Mouse (Mus musculus) kidney, embryonic 14.5 days (tissue): ENCODE results near the gene Pdcd1lg2. TPM values are rescaled to one million over a fixed set of nuclear protein-coding genes. Genes with fewer than 3 reads are reported as not detected.

Source experiments
- ATAC-seq: fragments of 200-750 bp; cut with Nextera tagmentation; 2 replicates; pipeline ENCODE4 v1.8.0; 2017; ENCODE audit warnings: moderate number of reproducible peaks, mild to moderate bottlenecking, moderate TSS enrichment, moderate library complexity; ENCODE audit not compliant: low FRiP score, low TSS enrichment
- H3K27ac ChIP-seq: fragments of 300-500 bp; sonication (generic); 2 replicates; pipeline ENCODE4 v1.5.1; 2014; ENCODE audit warnings: low read depth, mild to moderate bottlenecking, low read length, moderate library complexity, mixed read lengths
- H3K27me3 ChIP-seq: fragments of 300-500 bp; sonication (generic); 2 replicates; pipeline ENCODE4 v1.6.1; 2014; ENCODE audit warnings: mild to moderate bottlenecking, low read length; ENCODE audit not compliant: control insufficient read depth, insufficient read depth
- H3K36me3 ChIP-seq: fragments of 300-500 bp; sonication (generic); 2 replicates; pipeline ENCODE4 v1.6.1; 2014; ENCODE audit warnings: low read length, mixed read lengths; ENCODE audit not compliant: control insufficient read depth, insufficient read depth
- H3K4me1 ChIP-seq: fragments of 300-500 bp; sonication (generic); 2 replicates; pipeline ENCODE4 v1.6.1; 2014; ENCODE audit warnings: low read length, mixed read lengths; ENCODE audit not compliant: control insufficient read depth, insufficient read depth
- H3K4me2 ChIP-seq: fragments of 300-500 bp; sonication (generic); replicated peaks from 2 replicates; pipeline ENCODE4 v1.6.1; 2014; ENCODE audit warnings: low read depth, mild to moderate bottlenecking, low read length
- H3K4me3 ChIP-seq: fragments of 300-500 bp; sonication (generic); 2 replicates; pipeline ENCODE4 v1.5.1; 2014; ENCODE audit warnings: mild to moderate bottlenecking, low read length
- H3K9ac ChIP-seq: fragments of 300-500 bp; sonication (generic); 2 replicates; pipeline ENCODE4 v1.6.1; 2014; ENCODE audit warnings: low read depth, mild to moderate bottlenecking, low read length, moderate library complexity
- H3K9me3 ChIP-seq: fragments of 300-500 bp; sonication (generic); 2 replicates; pipeline ENCODE4 v1.6.1; 2016; ENCODE audit warnings: low read length; ENCODE audit not compliant: control insufficient read depth
- WGBS: fragments of 180-500 bp; shearing (Covaris S2); extraction: QIAGEN DNeasy Blood & Tissue Kit; methylation state at CpG from one replicate; pipeline ENCODE4 v1.1.7; 2014; 5-methylcytosine and 5-hydroxymethylcytosine counted together
- polyA plus RNA-seq: library from polyadenylated mRNA; unstranded; fragments of >200 nt; fragmentation: Nextera tagmentation; extraction: Ambion mirVana; gene quantifications from 2 replicates; pipeline ENCODE4 v1.2.1, GENCODE M21; 2014

Gene Pdcd1lg2
- polyA plus RNA-seq, 1 experiment from 2014 or later = not detected

DNA sequence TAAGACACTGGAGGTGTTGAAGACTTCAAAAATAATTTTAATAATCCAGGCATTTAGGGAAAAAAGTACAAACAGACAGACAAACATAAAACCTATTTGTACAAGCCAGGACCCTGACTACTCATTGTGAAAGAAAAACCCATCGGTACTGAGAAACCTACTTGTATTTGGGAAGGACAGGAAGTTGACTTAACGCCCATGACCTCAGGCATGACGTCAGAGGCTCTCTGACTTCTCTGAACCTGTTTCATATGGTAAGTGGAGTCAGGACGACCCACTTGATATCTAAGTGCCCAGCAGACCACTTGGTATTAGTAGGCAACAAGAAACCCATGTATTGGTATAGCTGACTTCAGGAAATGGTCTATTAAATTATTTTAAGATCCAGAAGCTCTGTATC lies 19.4 kb upstream of the Pdcd1lg2 start:
- no peak overlapping the region for H3K9ac ChIP-seq
- no peak for ATAC-seq
- whole genome bisulfite sequencing = 60% methylated on average over 4 of the region's 4 CpGs

GRCm38 (mm10) chr19:29393333-29393732 lies 17.4 kb upstream of the Pdcd1lg2 start:
- 84% methylated on average over 9 of the region's 9 CpGs for WGBS
- Histone ChIP-seq H3K27ac (no peak overlapping the region), H3K27me3 (no peaks in the 10 kb centered on the region), H3K4me3 (no peak overlapping the region), H3K4me1 (no peaks in the 10 kb centered on the region), H3K36me3 (no peaks in the 10 kb centered on the region), H3K9me3 (0 out of 2 replicates have a peak, but pooled peaks cover 3% of the 10 kb centered on the region), H3K9ac (no peak overlapping the region), H3K4me2 (no peak overlapping the region)
- no peak for ATAC-seq

More for the DNA sequence above, 19.4 kb upstream of the Pdcd1lg2 start:
- Histone ChIP-seq H3K27ac (no peak overlapping the region), H3K9me3 (no peaks in the 10 kb centered on the region), H3K4me1 (no peaks in the 10 kb centered on the region), H3K4me3 (no peak overlapping the region), H3K27me3 (no peaks in the 10 kb centered on the region), H3K4me2 (no peak overlapping the region), H3K36me3 (no peaks in the 10 kb centered on the region)

DNA sequence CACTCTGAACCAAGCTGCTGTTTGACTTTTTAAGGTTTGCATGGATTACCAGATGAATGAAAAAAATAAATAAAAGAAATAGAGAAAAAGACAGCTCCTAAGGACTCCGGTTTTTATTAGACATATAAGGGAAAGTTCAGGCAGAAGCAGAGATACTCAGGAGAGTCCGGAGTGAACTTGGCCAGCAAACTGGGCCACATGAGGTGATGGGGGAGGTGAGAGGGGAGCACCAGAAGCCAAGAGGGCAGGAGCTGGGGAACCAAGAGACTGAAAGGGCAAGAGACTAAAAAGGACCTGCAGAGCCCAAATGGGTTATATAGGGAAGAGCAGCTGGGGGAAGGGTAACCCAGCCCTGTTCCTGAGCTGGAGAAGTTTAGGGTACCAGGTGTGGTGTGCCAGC lies 16.0 kb upstream of the Pdcd1lg2 start:
- H3K27ac ChIP-seq = no peak overlapping the region
- no peaks in the 10 kb centered on the region for H3K27me3 ChIP-seq
- ATAC-seq = no peak
- H3K4me1 ChIP-seq = no peaks in the 10 kb centered on the region
- H3K4me2 ChIP-seq = no peak overlapping the region
- 94% methylated on average over 2 of the region's 2 CpGs for WGBS
- H3K36me3 ChIP-seq = no peaks in the 10 kb centered on the region
- no peak overlapping the region for H3K9ac ChIP-seq
- no peak overlapping the region for H3K4me3 ChIP-seq
- H3K9me3 ChIP-seq = 0 out of 2 replicates have a peak, but pooled peaks cover 3% of the 10 kb centered on the region

GRCm38 (mm10) chr19:29396353-29396752 lies 14.4 kb upstream of the Pdcd1lg2 start:
- Histone ChIP-seq H3K4me3 (no peak overlapping the region), H3K9me3 (0 out of 2 replicates have a peak, but pooled peaks cover 3% of the 10 kb centered on the region), H3K27me3 (no peaks in the 10 kb centered on the region), H3K36me3 (no peaks in the 10 kb centered on the region), H3K27ac (no peak overlapping the region), H3K4me1 (no peaks in the 10 kb centered on the region), H3K4me2 (no peak overlapping the region), H3K9ac (no peak overlapping the region)
- WGBS = 25% methylated on average over 1 of the region's 1 CpGs
- no peak for ATAC-seq

DNA sequence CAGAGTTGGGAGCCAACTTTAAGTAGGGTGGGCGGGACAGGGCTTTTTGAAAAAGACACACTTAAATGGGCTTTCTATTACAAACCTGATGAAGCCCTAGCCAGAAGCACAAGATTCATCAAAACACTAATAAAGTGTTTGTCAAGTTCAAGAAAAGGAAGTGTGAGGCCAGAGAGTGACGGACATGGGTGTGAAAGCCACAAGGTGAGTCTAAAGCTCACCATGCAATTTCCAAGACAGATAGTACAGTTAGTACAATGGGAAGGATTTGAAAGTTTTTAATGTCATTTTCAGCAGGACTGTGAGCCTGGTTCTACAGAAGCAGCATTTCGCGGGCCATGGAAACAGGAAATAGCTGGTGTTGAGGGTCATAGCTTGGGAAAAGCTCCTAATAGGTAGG lies 10.9 kb upstream of the Pdcd1lg2 start:
- H3K4me2 ChIP-seq = no peak overlapping the region
- H3K4me1 ChIP-seq = no peaks in the 10 kb centered on the region
- no peak for ATAC-seq
- H3K27ac ChIP-seq = no peak overlapping the region
- H3K9ac ChIP-seq = no peak overlapping the region
- 88% methylated on average over 4 of the region's 4 CpGs for WGBS
- 0 out of 2 replicates have a peak, but pooled peaks cover 3% of the 10 kb centered on the region for H3K9me3 ChIP-seq
- no peaks in the 10 kb centered on the region for H3K27me3 ChIP-seq
- no peaks in the 10 kb centered on the region for H3K36me3 ChIP-seq
- H3K4me3 ChIP-seq = no peak overlapping the region

GRCm38 (mm10) chr19:29400466-29400865 lies 10.3 kb upstream of the Pdcd1lg2 start:
- Histone ChIP-seq H3K4me3 (no peak overlapping the region), H3K9me3 (0 out of 2 replicates have a peak, but pooled peaks cover 3% of the 10 kb centered on the region), H3K4me1 (no peaks in the 10 kb centered on the region), H3K4me2 (no peak overlapping the region), H3K9ac (no peak overlapping the region), H3K36me3 (no peaks in the 10 kb centered on the region), H3K27me3 (no peaks in the 10 kb centered on the region), H3K27ac (no peak overlapping the region)
- 90% methylated on average over 3 of the region's 3 CpGs for WGBS
- no peak for ATAC-seq

GRCm38 (mm10) chr19:29402621-29403020 lies 8.1 kb upstream of the Pdcd1lg2 start:
- H3K27ac ChIP-seq = no peak overlapping the region
- H3K4me1 ChIP-seq = no peaks in the 10 kb centered on the region
- no peaks in the 10 kb centered on the region for H3K36me3 ChIP-seq
- no peak overlapping the region for H3K9ac ChIP-seq
- H3K4me3 ChIP-seq = no peak overlapping the region
- no peak for ATAC-seq
- WGBS = 96% methylated on average over 4 of the region's 4 CpGs
- no peak overlapping the region for H3K4me2 ChIP-seq
- H3K9me3 ChIP-seq = 0 out of 2 replicates have a peak, but pooled peaks cover 3% of the 10 kb centered on the region
- H3K27me3 ChIP-seq = no peaks in the 10 kb centered on the region

GRCm38 (mm10) chr19:29403251-29403650 lies 7.5 kb upstream of the Pdcd1lg2 start:
- WGBS = 77% methylated on average over 4 of the region's 4 CpGs
- ATAC-seq = no peak
- H3K9ac ChIP-seq = no peak overlapping the region
- H3K9me3 ChIP-seq = no peaks in the 10 kb centered on the region
- H3K4me3 ChIP-seq = no peak overlapping the region
- H3K27ac ChIP-seq = no peak overlapping the region
- no peak overlapping the region for H3K4me2 ChIP-seq
- H3K36me3 ChIP-seq = no peaks in the 10 kb centered on the region
- no peaks in the 10 kb centered on the region for H3K27me3 ChIP-seq
- H3K4me1 ChIP-seq = no peaks in the 10 kb centered on the region

- H3K4me3 ChIP-seq = no peak overlapping the region
- H3K27me3 ChIP-seq = no peaks in the 10 kb centered on the region
- H3K9ac ChIP-seq = no peak overlapping the region
- H3K4me1 ChIP-seq = no peaks in the 10 kb centered on the region
- H3K27ac ChIP-seq = no peak overlapping the region
- no peaks in the 10 kb centered on the region for H3K36me3 ChIP-seq
- WGBS = 53% methylated on average over 2 of the region's 2 CpGs
- no peak for ATAC-seq
- H3K4me2 ChIP-seq = no peak overlapping the region
- no peaks in the 10 kb centered on the region for H3K9me3 ChIP-seq
These were observed 5.3 kb upstream of the Pdcd1lg2 start for GRCm38 (mm10) chr19:29405388-29405787.
